Mouse (Mus musculus) intestine, postnatal 0 days (tissue): ENCODE data around the gene Tln2. TPM values are rescaled to one million over a fixed set of nuclear protein-coding genes. Genes with fewer than 3 reads are reported as not detected.

Source experiments
- ATAC-seq: fragments of 200-750 bp; cut with Nextera tagmentation; 2 replicates; pipeline ENCODE4 v1.8.0; 2017; ENCODE audit warnings: mild to moderate bottlenecking, moderate TSS enrichment, moderate library complexity
- H3K27ac ChIP-seq: fragments of 300-500 bp; sonication (generic); 2 replicates; pipeline ENCODE4 v1.5.1; 2014; ENCODE audit warnings: mild to moderate bottlenecking, low read depth, low read length, moderate library complexity
- H3K27me3 ChIP-seq: fragments of 300-500 bp; sonication (generic); replicated peaks from 2 replicates; pipeline ENCODE4 v1.6.1; 2014; ENCODE audit warnings: low read length, mixed read lengths; ENCODE audit not compliant: control insufficient read depth, insufficient read depth
- H3K36me3 ChIP-seq: fragments of 300-500 bp; sonication (generic); 2 replicates; pipeline ENCODE4 v1.6.1; 2014; ENCODE audit warnings: mild to moderate bottlenecking, moderate library complexity; ENCODE audit not compliant: control insufficient read depth, insufficient read depth
- H3K4me1 ChIP-seq: fragments of 300-500 bp; sonication (generic); replicated peaks from 2 replicates; pipeline ENCODE4 v1.6.1; 2014; ENCODE audit warnings: antibody characterized with exemption, low read length, mixed read lengths; ENCODE audit not compliant: control insufficient read depth, insufficient read depth
- H3K4me2 ChIP-seq: fragments of 300-500 bp; sonication (generic); replicated peaks from 2 replicates; pipeline ENCODE4 v1.6.1; 2014; ENCODE audit warnings: low read depth, mild to moderate bottlenecking, moderate library complexity
- H3K4me3 ChIP-seq: fragments of 300-500 bp; sonication (generic); 2 replicates; pipeline ENCODE4 v1.5.1; 2014; ENCODE audit warnings: low read depth, low read length
- H3K9ac ChIP-seq: fragments of 300-500 bp; sonication (generic); 2 replicates; pipeline ENCODE4 v1.6.1; 2014; ENCODE audit warnings: mild to moderate bottlenecking, low read depth, low read length
- H3K9me3 ChIP-seq: fragments of 300-500 bp; sonication (generic); 2 replicates; pipeline ENCODE4 v1.6.1; 2016; ENCODE audit warnings: mixed run types; ENCODE audit not compliant: control insufficient read depth
- CTCF ChIP-seq: sonication (generic); IDR thresholded peaks from 2 replicates; pipeline ENCODE4 v1.5.1; 2016; ENCODE audit warnings: low read depth, mild to moderate bottlenecking, control low read depth, antibody characterized with exemption, moderate library complexity
- WGBS: fragments of 180-500 bp; shearing (Covaris S2); extraction: QIAGEN DNeasy Blood & Tissue Kit; methylation state at CpG from one replicate; pipeline ENCODE4 v1.1.7; 2014; 5-methylcytosine and 5-hydroxymethylcytosine counted together
- polyA plus RNA-seq: library from polyadenylated mRNA; unstranded; fragments of >200 nt; fragmentation: Nextera tagmentation; extraction: Ambion mirVana; gene quantifications from 2 replicates; pipeline ENCODE4 v1.2.1, GENCODE M21; 2015

Gene Tln2
- polyA plus RNA-seq, 1 experiment from 2014 or later = 8.8 TPM

GRCm38 (mm10) chr9:67581581-67582280, 22.2 kb upstream of the Tln2 start:
- Histone ChIP-seq H3K4me2 (no peak overlapping the region), H3K27me3 (no peaks in the 10 kb centered on the region), H3K27ac (no peak overlapping the region), H3K4me1 (no peaks in the 10 kb centered on the region), H3K4me3 (no peak overlapping the region), H3K36me3 (no peaks in the 10 kb centered on the region), H3K9me3 (no peaks in the 10 kb centered on the region), H3K9ac (no peak overlapping the region)
- TF ChIP-seq CTCF = no peak
- 67% methylated on average over 10 of the region's 10 CpGs for WGBS
- ATAC-seq = no peak

DNA sequence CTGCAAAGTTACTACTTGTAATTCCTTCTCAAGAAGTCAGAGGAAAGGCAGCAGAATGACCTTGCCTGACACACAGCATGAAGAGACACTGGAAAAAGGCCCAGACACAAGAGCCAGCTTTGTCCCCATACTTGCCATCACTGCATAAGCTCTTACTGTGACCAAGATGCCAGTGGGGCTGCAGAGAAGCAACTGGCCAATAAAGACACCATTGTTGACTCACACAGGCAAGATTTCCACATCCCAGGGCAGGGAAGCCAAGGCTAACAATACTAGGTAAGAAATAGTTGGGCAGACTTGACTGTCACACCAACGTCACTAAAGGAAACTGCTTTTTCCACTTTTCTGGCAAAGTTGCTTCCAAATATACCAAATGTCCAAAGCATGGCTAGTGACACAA, 20.0 kb upstream of the Tln2 start:
- Histone ChIP-seq H3K27me3 (no peaks in the 10 kb centered on the region), H3K36me3 (no peaks in the 10 kb centered on the region), H3K4me3 (no peak overlapping the region), H3K9ac (no peak overlapping the region), H3K4me2 (no peak overlapping the region), H3K27ac (no peak overlapping the region), H3K4me1 (no peaks in the 10 kb centered on the region), H3K9me3 (no peaks in the 10 kb centered on the region)
- 84% methylated on average over 1 of the region's 1 CpGs for WGBS
- ATAC-seq = no peak
- TF ChIP-seq CTCF = no peak

DNA sequence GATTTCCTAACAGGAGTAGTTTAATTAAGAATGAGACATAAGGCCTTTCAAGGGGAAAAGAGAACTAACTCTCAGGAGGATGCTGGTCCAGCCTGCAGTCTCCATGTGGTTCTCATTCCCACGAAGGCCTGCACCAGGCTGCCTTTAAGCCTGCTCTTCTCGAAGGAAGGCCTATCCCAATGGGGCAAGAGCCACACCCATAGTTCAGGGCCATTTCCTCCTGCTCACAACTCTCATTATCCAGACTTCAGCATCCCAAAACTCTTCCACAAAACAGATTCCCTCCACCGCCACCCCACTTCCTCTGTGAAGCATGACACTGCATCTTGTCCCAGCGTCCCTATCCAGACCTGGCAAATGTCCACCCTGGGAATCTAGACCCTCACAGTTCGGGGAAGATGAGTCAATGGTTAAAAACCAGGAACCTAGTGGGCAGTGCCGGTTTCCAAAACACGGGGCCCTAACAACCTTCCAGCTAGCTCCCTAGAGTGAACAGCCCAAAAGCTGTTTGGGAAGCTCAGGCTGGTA, 15.3 kb upstream of the Tln2 start:
- no peak for TF ChIP-seq CTCF
- no peak overlapping the region for H3K4me3 ChIP-seq
- H3K27ac ChIP-seq = no peak overlapping the region
- no peak overlapping the region for H3K4me2 ChIP-seq
- no peak for ATAC-seq
- 70% methylated on average over 7 of the region's 7 CpGs for WGBS
- no peaks in the 10 kb centered on the region for H3K9me3 ChIP-seq
- no peaks in the 10 kb centered on the region for H3K36me3 ChIP-seq
- H3K27me3 ChIP-seq = no peaks in the 10 kb centered on the region
- no peak overlapping the region for H3K9ac ChIP-seq
- no peaks in the 10 kb centered on the region for H3K4me1 ChIP-seq

GRCm38 (mm10) chr9:67573683-67573979, 14.1 kb upstream of the Tln2 start:
- Histone ChIP-seq H3K27me3 (no peaks in the 10 kb centered on the region), H3K9me3 (no peaks in the 10 kb centered on the region), H3K9ac (no peak overlapping the region), H3K4me3 (no peak overlapping the region), H3K4me2 (no peak overlapping the region), H3K27ac (no peak overlapping the region), H3K4me1 (no peaks in the 10 kb centered on the region), H3K36me3 (no peaks in the 10 kb centered on the region)
- TF ChIP-seq CTCF = no peak
- ATAC-seq = no peak
- 58% methylated on average over 3 of the region's 3 CpGs for WGBS

- Histone ChIP-seq H3K4me1 (no peaks in the 10 kb centered on the region), H3K27ac (no peak overlapping the region), H3K9ac (no peak overlapping the region), H3K36me3 (no peaks in the 10 kb centered on the region), H3K9me3 (no peaks in the 10 kb centered on the region), H3K27me3 (no peaks in the 10 kb centered on the region), H3K4me3 (no peak overlapping the region), H3K4me2 (no peak overlapping the region)
- ATAC-seq = no peak
- 53% methylated on average over 10 of the region's 10 CpGs for WGBS
- TF ChIP-seq CTCF = no peak
Measured at GRCm38 (mm10) chr9:67572790-67573682, 13.5 kb upstream of the Tln2 start.

GRCm38 (mm10) chr9:67565801-67566258, 6.3 kb upstream of the Tln2 start:
- TF ChIP-seq CTCF = no peak
- whole genome bisulfite sequencing = 74% methylated on average over 6 of the region's 6 CpGs
- no peak for ATAC-seq

More at GRCm38 (mm10) chr9:67565801-67566258, 6.3 kb upstream of the Tln2 start:
- Histone ChIP-seq H3K4me2 (no peak overlapping the region), H3K9me3 (no peaks in the 10 kb centered on the region), H3K36me3 (no peaks in the 10 kb centered on the region), H3K27me3 (no peaks in the 10 kb centered on the region), H3K27ac (no peak overlapping the region), H3K9ac (no peak overlapping the region), H3K4me3 (no peak overlapping the region), H3K4me1 (no peaks in the 10 kb centered on the region)
